Mouse (Mus musculus) liver, embryonic 11.5 days (tissue): Measurements from ENCODE around the gene Rpusd3. TPM values are rescaled to one million over a fixed set of nuclear protein-coding genes. Genes with fewer than 3 reads are reported as not detected.

ENCODE experiments used
- ATAC-seq: fragments of 200-750 bp; cut with Nextera tagmentation; replicated peaks from 2 replicates; pipeline ENCODE4 v1.8.0; 2017; ENCODE audit warnings: moderate number of reproducible peaks, mild to moderate bottlenecking, moderate TSS enrichment, moderate library complexity; ENCODE audit not compliant: low FRiP score
- DNase-seq: peaks from one replicate; pipeline ENCODE4 v3.0.0-alpha.2; 2017; ENCODE audit warnings: low spot score
- H3K27ac ChIP-seq: fragments of 300-500 bp; sonication (generic); 2 replicates; pipeline ENCODE4 v1.5.1; 2014; ENCODE audit warnings: mild to moderate bottlenecking, low read depth, low read length, control low read depth
- H3K27me3 ChIP-seq: fragments of 300-500 bp; sonication (generic); replicated peaks from 2 replicates; pipeline ENCODE4 v1.6.1; 2014; ENCODE audit warnings: low read length, mixed read lengths; ENCODE audit not compliant: control insufficient read depth, insufficient read depth
- H3K36me3 ChIP-seq: fragments of 300-500 bp; sonication (generic); 2 replicates; pipeline ENCODE4 v1.6.1; 2014; ENCODE audit warnings: mild to moderate bottlenecking, low read length, moderate library complexity, mixed read lengths; ENCODE audit not compliant: control insufficient read depth, insufficient read depth
- H3K4me1 ChIP-seq: fragments of 300-500 bp; sonication (generic); replicated peaks from 2 replicates; pipeline ENCODE4 v1.6.1; 2014; ENCODE audit warnings: low read length, mixed read lengths; ENCODE audit not compliant: control insufficient read depth, insufficient read depth
- H3K4me2 ChIP-seq: fragments of 300-500 bp; sonication (generic); 2 replicates; pipeline ENCODE4 v1.6.1; 2014; ENCODE audit warnings: mild to moderate bottlenecking, control low read depth, moderate library complexity
- H3K4me3 ChIP-seq: fragments of 300-500 bp; sonication (generic); 2 replicates; pipeline ENCODE4 v1.5.1; 2014; ENCODE audit warnings: low read depth, low read length, control low read depth
- H3K9ac ChIP-seq: fragments of 300-500 bp; sonication (generic); 2 replicates; pipeline ENCODE4 v1.6.1; 2014; ENCODE audit warnings: low read depth, low read length, control low read depth
- H3K9me3 ChIP-seq: fragments of 300-500 bp; sonication (generic); 2 replicates; pipeline ENCODE4 v1.6.1; 2016; ENCODE audit warnings: low read length, inconsistent platforms, mixed read lengths; ENCODE audit not compliant: control insufficient read depth
- WGBS: fragments of 180-500 bp; shearing (Covaris S2); extraction: QIAGEN DNeasy Blood & Tissue Kit; methylation state at CpG from one replicate; pipeline ENCODE4 v1.1.7; 2014; 5-methylcytosine and 5-hydroxymethylcytosine counted together
- polyA plus RNA-seq: library from polyadenylated mRNA; unstranded; fragments of >200 nt; fragmentation: Nextera tagmentation; extraction: Ambion mirVana; gene quantifications from 2 replicates; pipeline ENCODE4 v1.2.1, GENCODE M21; 2014

Gene Rpusd3
- polyA plus RNA-seq, 1 experiment from 2014 or later: 27.4 TPM

DNA sequence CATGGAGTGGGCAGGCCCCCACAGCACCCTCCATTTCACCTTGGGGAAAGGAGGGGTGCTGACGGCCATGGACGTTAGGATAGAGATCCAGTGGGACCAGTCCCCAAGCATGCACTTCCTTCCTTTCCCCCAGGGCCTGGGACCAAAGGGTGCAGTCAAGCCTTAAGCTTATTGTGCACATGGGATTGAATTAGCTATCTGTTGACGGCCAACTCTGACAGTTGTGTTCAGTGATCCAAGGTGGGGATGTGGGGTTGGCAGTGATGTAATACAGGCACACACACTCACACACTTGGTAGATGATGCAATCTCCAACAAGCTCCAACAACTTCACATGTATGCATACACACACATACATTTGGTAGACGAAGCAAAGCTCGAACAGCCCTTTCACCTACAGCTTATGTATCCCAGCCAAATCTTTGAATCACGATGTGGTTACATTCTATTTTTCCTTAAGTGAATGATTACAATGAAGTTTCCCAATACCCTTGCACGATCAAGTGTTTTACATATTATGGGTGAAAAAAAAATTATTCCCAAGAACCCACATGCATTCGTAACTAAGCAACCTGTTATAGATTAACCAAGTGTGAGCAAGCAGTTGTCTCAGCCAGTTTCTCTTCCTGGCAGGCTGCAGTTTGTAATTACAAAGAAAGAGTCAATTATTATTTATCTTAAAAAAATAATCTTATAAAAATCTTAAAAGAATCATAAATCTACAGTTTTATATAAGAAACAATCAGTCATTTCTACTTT lies 25.2 kb upstream of the Rpusd3 start:
- no peaks in the 10 kb centered on the region for H3K27me3 ChIP-seq
- peaks cover 20% of the 10 kb centered on the region for H3K36me3 ChIP-seq
- no peak overlapping the region for H3K27ac ChIP-seq
- no peak overlapping the region for H3K4me2 ChIP-seq
- H3K9me3 ChIP-seq: no peaks in the 10 kb centered on the region
- H3K4me1 ChIP-seq: peaks cover 10% of the 10 kb centered on the region
- WGBS: 83% methylated on average over 7 of the region's 8 CpGs
- DNase-seq: no peak
- no peak overlapping the region for H3K4me3 ChIP-seq
- ATAC-seq: no peak
- no peak overlapping the region for H3K9ac ChIP-seq

DNA sequence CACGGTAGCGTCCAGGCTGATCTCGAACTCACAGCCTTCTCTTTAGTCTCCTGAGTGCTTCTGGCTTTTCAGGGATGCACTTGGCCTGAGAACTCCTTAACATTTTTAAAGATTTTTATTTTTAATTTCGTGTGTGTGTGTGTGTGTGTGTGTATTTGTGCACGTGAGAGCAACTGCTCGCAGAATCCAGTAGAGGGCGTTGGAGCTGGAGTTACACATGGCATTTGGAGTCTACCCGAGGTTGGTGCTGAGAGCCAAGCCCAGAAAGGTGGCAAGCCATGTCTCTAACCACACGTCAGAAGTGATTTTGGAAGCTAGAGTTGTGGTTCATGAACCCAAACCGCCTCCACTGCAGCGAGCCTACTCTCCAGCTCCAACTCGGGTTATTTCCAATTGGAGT lies 24.0 kb upstream of the Rpusd3 start:
- Histone ChIP-seq H3K9me3 (no peaks in the 10 kb centered on the region), H3K27me3 (no peaks in the 10 kb centered on the region), H3K36me3 (peaks cover 13% of the 10 kb centered on the region), H3K4me3 (peak overlapping the region; percentile 95), H3K4me2 (peak overlapping the region; percentile 85), H3K27ac (peak overlapping the region; percentile 51), H3K4me1 (peaks cover 10% of the 10 kb centered on the region), H3K9ac (peak overlapping the region; percentile 91)
- WGBS: 37% methylated on average over 12 of the region's 12 CpGs
- DNase-seq: no peak
- ATAC-seq: no peak

DNA sequence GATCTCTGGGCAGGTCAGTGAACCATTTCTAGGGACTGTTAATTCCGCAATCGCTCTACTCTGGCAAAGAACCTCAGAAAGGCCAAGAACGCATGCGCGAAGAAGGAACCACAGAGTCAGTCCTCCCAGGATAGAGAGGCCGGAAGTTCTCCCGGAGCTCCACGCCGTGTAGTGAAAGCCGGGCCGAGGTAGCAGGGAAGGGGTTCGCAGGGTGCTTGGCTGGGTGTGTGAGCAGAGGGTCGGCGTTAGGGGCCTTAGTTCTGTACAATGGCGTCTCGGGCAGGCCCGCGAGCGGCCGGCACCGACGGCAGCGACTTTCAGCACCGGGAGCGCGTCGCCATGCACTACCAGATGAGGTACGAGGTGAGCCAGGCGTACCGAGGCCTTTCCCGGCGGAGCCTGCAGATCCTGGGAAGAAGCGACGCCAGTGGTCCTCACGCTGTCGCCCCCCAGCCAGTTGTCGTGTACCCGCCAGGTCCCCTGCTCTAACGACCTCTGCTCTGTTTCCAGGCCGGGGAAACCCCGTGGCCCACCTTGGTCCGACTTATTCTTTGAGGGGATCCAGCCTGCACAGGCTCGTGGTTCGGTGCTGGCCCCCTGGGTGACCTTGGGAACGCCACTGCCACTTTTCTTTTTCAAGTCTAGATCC lies 23.4 kb upstream of the Rpusd3 start, which contains the start of gene Jagn1:
Gene Jagn1 (plus strand): TSS at position 128 of the 649 bp plus-strand sequence.
- WGBS: under 1% methylated on average over 45 of the region's 45 CpGs
- DNase-seq: peak; percentile 93
- ATAC-seq: peak; percentile 88
- Histone ChIP-seq H3K9me3 (no peaks in the 10 kb centered on the region), H3K4me1 (peaks cover 10% of the 10 kb centered on the region), H3K27me3 (no peaks in the 10 kb centered on the region), H3K27ac (peak within 1 kb of the TSS; percentile 51), H3K4me3 (peak within 1 kb of the TSS; percentile 95), H3K9ac (peak within 1 kb of the TSS; percentile 91), H3K36me3 (peaks cover 8% of the 10 kb centered on the region), H3K4me2 (peak within 1 kb of the TSS; percentile 85)

DNA sequence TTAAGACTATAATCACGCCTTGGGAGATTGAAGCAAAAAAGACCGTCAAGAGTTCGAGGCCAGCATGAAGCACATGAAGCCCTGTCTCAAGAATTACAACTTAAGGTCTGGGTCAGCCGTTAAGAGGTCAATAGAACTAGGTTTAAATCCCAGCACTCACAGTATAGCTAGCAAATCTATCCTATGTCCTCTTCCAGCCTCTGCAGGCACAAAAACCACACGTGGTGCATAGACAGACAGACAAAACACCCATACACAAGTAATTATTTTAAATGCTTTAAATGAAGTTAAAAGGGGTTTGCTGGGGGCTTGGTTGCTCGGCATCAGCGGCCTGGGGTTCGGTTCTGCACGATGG lies 22.9 kb upstream of the Rpusd3 start:
- Histone ChIP-seq H3K36me3 (peaks cover 3% of the 10 kb centered on the region; the same call in 1 of the 2 replicates), H3K9ac (peak overlapping the region; percentile 91), H3K9me3 (no peaks in the 10 kb centered on the region), H3K27ac (peak overlapping the region; percentile 51; the same call in 1 of the 2 replicates), H3K4me1 (peaks cover 10% of the 10 kb centered on the region), H3K4me3 (peak overlapping the region; percentile 95), H3K4me2 (peak overlapping the region; percentile 85), H3K27me3 (no peaks in the 10 kb centered on the region)
- DNase-seq (no peak), ATAC-seq (peak; percentile 29; the same call in 1 of the 2 replicates)
- WGBS: 39% methylated on average over 9 of the region's 9 CpGs

DNA sequence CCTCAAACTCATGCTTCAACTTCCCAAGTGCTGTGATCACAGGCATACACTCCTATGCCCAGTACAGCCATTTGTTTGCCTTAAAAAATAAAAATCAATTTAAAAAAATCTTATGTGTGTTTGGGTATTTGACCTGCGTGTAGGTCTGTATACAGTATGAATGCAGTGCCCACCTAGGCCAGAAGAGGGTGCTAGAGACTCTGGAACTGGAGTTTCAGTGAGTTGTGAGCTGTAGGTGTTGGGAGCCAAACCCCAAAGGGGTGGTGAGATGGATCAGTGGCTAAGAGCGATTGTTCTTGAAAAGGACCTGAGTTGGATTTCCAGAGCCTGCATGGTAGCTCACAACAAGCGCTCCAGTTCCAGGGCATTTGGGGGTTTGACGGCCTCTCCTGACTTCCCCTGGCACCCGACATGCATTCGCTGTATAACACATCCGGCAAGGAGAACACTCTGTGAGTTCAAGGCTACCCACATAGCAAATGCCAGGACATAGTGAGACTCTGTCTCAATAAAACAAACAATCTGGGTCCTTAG lies 22.1 kb upstream of the Rpusd3 start:
- WGBS: 56% methylated on average over 7 of the region's 7 CpGs
- no peak overlapping the region for H3K4me2 ChIP-seq
- H3K9ac ChIP-seq: no peak overlapping the region
- no peak overlapping the region for H3K4me3 ChIP-seq
- H3K27ac ChIP-seq: no peak overlapping the region
- ATAC-seq: peak; percentile 60
- H3K4me1 ChIP-seq: peaks cover 10% of the 10 kb centered on the region
- DNase-seq: peak; percentile 79
- no peaks in the 10 kb centered on the region for H3K27me3 ChIP-seq
- no peaks in the 10 kb centered on the region for H3K9me3 ChIP-seq
- no peaks in the 10 kb centered on the region for H3K36me3 ChIP-seq

DNA sequence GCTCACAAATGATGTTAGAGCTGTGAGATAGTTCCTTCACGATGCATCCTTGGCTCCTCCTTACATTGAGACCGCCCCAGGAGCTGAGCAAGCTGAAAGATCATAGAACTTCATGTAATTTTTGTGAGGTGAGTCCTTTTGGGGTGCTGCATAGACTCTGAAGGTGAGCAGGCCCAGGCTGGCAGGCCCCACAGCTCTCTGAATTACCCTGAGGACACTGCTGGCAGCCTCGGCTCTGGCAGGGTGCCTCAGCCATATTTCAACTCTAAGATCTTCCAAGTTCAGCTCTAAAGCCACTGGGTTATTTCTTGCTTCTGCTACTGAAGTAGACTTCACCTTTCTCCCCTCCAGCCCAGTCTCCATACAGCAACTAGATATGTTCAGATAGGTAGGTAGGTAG lies 21.5 kb upstream of the Rpusd3 start:
- no peaks in the 10 kb centered on the region for H3K27me3 ChIP-seq
- H3K4me3 ChIP-seq: no peak overlapping the region
- H3K36me3 ChIP-seq: no peaks in the 10 kb centered on the region
- H3K27ac ChIP-seq: no peak overlapping the region
- ATAC-seq (no peak), DNase-seq (no peak)
- H3K4me2 ChIP-seq: no peak overlapping the region
- 81% methylated on average over 3 of the region's 3 CpGs for WGBS
- H3K4me1 ChIP-seq: peaks cover 10% of the 10 kb centered on the region
- no peaks in the 10 kb centered on the region for H3K9me3 ChIP-seq
- no peak overlapping the region for H3K9ac ChIP-seq

DNA sequence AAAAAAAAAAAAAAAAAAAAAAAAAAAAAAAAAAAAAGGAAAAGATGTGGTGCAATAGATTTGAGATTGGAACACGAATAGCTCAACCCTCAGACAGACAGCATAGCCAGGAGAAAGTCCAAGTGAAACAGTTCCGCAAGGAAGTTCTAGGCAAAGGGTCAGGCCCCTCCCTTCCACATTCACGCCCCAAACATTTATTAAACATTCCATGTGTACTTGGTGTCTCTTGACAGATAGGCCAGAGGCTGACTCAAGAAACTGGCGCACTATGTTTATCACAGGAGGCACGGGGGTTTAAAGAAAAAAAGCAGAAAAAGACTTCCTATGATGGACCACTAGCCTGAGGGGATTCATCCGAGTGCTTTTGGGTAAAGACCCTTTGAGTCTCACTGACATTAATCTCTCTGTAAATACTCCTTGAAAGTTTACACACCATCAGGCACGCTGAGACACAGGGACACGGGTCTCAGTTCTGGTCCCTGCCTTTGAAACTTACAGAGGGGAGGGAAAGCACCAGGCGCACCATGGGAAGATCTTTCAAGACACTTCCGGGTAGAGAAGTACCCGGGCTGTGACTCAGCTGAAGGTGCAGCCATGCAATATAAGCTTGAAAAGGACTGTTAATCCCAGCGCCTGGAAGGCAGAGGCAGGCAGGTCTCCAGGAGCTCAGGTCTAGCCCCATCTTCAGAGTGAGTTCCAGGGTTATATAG lies 19.7 kb upstream of the Rpusd3 start:
- ATAC-seq: no peak
- H3K9me3 ChIP-seq: no peaks in the 10 kb centered on the region
- no peaks in the 10 kb centered on the region for H3K27me3 ChIP-seq
- peaks cover 10% of the 10 kb centered on the region for H3K4me1 ChIP-seq
- DNase-seq: no peak
- WGBS: 58% methylated on average over 12 of the region's 12 CpGs
- H3K27ac ChIP-seq: no peak overlapping the region
- no peaks in the 10 kb centered on the region for H3K36me3 ChIP-seq
- no peak overlapping the region for H3K9ac ChIP-seq
- no peak overlapping the region for H3K4me3 ChIP-seq
- no peak overlapping the region for H3K4me2 ChIP-seq

DNA sequence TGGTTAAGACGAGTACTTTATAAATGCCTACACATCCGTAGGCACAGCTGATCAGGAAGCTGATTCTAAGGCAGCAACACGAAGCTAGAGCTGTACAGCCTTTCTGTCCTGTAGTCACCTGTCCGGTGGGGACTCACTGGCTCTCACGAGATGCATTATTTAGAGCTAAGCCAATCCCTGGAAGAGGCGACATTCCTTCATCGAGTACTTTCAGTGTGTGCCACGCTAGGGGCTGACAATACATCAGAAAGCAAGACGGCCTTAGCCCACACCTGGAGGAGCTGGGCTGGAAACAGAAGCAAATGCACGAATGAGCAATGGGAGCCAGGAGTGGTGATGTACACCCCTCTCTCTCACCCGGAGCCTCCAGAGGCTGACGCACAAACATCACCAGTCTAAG lies 18.0 kb upstream of the Rpusd3 start:
- no peaks in the 10 kb centered on the region for H3K36me3 ChIP-seq
- no peaks in the 10 kb centered on the region for H3K27me3 ChIP-seq
- H3K9me3 ChIP-seq: no peaks in the 10 kb centered on the region
- ATAC-seq (no peak), DNase-seq (no peak)
- WGBS: 69% methylated on average over 12 of the region's 12 CpGs
- no peak overlapping the region for H3K9ac ChIP-seq
- H3K27ac ChIP-seq: no peak overlapping the region
- no peak overlapping the region for H3K4me2 ChIP-seq
- H3K4me1 ChIP-seq: peaks cover 3% of the 10 kb centered on the region; the same call in 1 of the 2 replicates
- H3K4me3 ChIP-seq: no peak overlapping the region
